8 mouse cellular contexts compared by ENCODE assay signal in genomic region chr14:102979831-102980230, GRCm38 (mm10). TPM values are rescaled to one million over a fixed set of nuclear protein-coding genes. Genes with fewer than 3 reads are reported as not detected.
A peak's percentile ranks its signal among the peaks of the same experiment; 100 is the strongest.
DNase-seq lines count a peak whose midpoint lies in the region; ATAC-seq and TF ChIP-seq lines count a peak whose summit lies in the region.

No protein-coding gene starts in this region.

- H3K9me3 ChIP-seq in embryonic facial prominence, embryonic 13.5 days, result no peaks in the 10 kb centered on the region
- H3K9me3 ChIP-seq in intestine, postnatal 0 days (ENCODE audit: control insufficient read depth), result no peaks in the 10 kb centered on the region
- no peaks in the 10 kb centered on the region for H3K9me3 ChIP-seq in midbrain, postnatal 0 days (ENCODE audit: low read length)

- peaks cover 13% of the 10 kb centered on the region; the same call in 1 of the 2 replicates for H3K27me3 ChIP-seq in embryonic facial prominence, embryonic 13.5 days
- H3K27me3 ChIP-seq in intestine, postnatal 0 days (replicated peaks; ENCODE audit: control insufficient read depth, insufficient read depth, low read length), result peaks cover 7% of the 10 kb centered on the region; the same call in 1 of the 2 replicates
- no peaks in the 10 kb centered on the region for H3K27me3 ChIP-seq in midbrain, postnatal 0 days (ENCODE audit: insufficient read depth, low read length)

- peak overlapping the region; percentile 57 for H3K9ac ChIP-seq in embryonic facial prominence, embryonic 13.5 days
- no peak overlapping the region for H3K9ac ChIP-seq in intestine, postnatal 0 days (ENCODE audit: low read depth, low read length)
- no peak overlapping the region; the same call in 1 of the 2 replicates for H3K9ac ChIP-seq in midbrain, postnatal 0 days (replicated peaks; ENCODE audit: low read length, poor library complexity, severe bottlenecking)

- H3K4me2 ChIP-seq in embryonic facial prominence, embryonic 13.5 days, result peak overlapping the region; percentile 86
- H3K4me2 ChIP-seq in intestine, postnatal 0 days (replicated peaks; ENCODE audit: low read depth), result peak overlapping the region; percentile 30
- H3K4me2 ChIP-seq in midbrain, postnatal 0 days (ENCODE audit: low read depth, low read length, poor library complexity, severe bottlenecking), result peak overlapping the region; percentile 88

- H3K27ac ChIP-seq in layer of hippocampus, adult 2 months, result peak overlapping the region; percentile 99
- no peak overlapping the region for H3K27ac ChIP-seq in embryonic facial prominence, embryonic 13.5 days
- no peak overlapping the region for H3K27ac ChIP-seq in intestine, postnatal 0 days (ENCODE audit: low read depth, low read length)
- H3K27ac ChIP-seq in midbrain, postnatal 0 days (ENCODE audit: low read depth, low read length), result no peak overlapping the region

- 0 out of 2 replicates have a peak, but pooled peaks cover 4% of the 10 kb centered on the region for H3K36me3 ChIP-seq in embryonic facial prominence, embryonic 13.5 days
- no peaks in the 10 kb centered on the region for H3K36me3 ChIP-seq in intestine, postnatal 0 days (ENCODE audit: control insufficient read depth, insufficient read depth)
- no peaks in the 10 kb centered on the region for H3K36me3 ChIP-seq in midbrain, postnatal 0 days (ENCODE audit: insufficient read depth, low read length)

- DNase-seq in layer of hippocampus, adult 2 months (ENCODE audit: low spot score in 2 of 2), result no peak
- DNase-seq in layer of hippocampus, adult 9-10 months (ENCODE audit: low spot score), result no peak
- peak; percentile 28 for DNase-seq in midbrain, postnatal 0 days (ENCODE audit: low spot score)
- no peak for DNase-seq in embryo, embryonic 10.5 days (ENCODE audit: low spot score)
- DNase-seq in spleen, adult 12 weeks (ENCODE audit: low spot score), result no peak

- H3K4me1 ChIP-seq in embryonic facial prominence, embryonic 13.5 days, result peaks cover 11% of the 10 kb centered on the region; the same call in 1 of the 2 replicates
- peaks cover 7% of the 10 kb centered on the region; the same call in 1 of the 2 replicates for H3K4me1 ChIP-seq in intestine, postnatal 0 days (replicated peaks; ENCODE audit: control insufficient read depth, insufficient read depth, low read length)
- H3K4me1 ChIP-seq in midbrain, postnatal 0 days (ENCODE audit: insufficient read depth, low read length), result peaks cover 3% of the 10 kb centered on the region; the same call in 1 of the 2 replicates

- TF ChIP-seq CTCF in layer of hippocampus, adult 2 months (conservative IDR thresholded peaks at IDR 0.05), result no peak
- no peak for TF ChIP-seq CTCF in intestine, postnatal 0 days (IDR thresholded peaks at IDR 0.05; ENCODE audit: low read depth)
- no peak for TF ChIP-seq CTCF in midbrain, postnatal 0 days (IDR thresholded peaks at IDR 0.05)

- no peak for ATAC-seq in embryonic facial prominence, embryonic 13.5 days (ENCODE audit: insufficient number of reproducible peaks, insufficient read depth, low FRiP score, low TSS enrichment, low read depth)
- no peak for ATAC-seq in intestine, postnatal 0 days
- no peak for ATAC-seq in midbrain, postnatal 0 days (ENCODE audit: low FRiP score)
- no peak for ATAC-seq in megakaryocyte progenitor cell, adult 5-6 weeks (replicated peaks; ENCODE audit: poor library complexity)

- peak overlapping the region; percentile 96 for H3K4me3 ChIP-seq in layer of hippocampus, adult 2 months
- peak overlapping the region; percentile 76 for H3K4me3 ChIP-seq in embryonic facial prominence, embryonic 13.5 days
- peak overlapping the region; percentile 64 for H3K4me3 ChIP-seq in intestine, postnatal 0 days (ENCODE audit: low read depth, low read length)
- H3K4me3 ChIP-seq in midbrain, postnatal 0 days (ENCODE audit: low read depth, low read length), result peak overlapping the region; percentile 87

- 18% methylated on average over 10 of the region's 10 CpGs for WGBS in embryonic facial prominence, embryonic 13.5 days
- WGBS in intestine, postnatal 0 days, result 19% methylated on average over 10 of the region's 10 CpGs
- 11% methylated on average over 10 of the region's 10 CpGs for WGBS in midbrain, postnatal 0 days

RNA-seq across cellular contexts. Expression of gene Kctd12, which starts 2.6 kb away (rescaled TPM):
- total RNA-seq in layer of hippocampus, adult 2 months (2021), result 100 to 1,000 TPM; 120 to 123 TPM
- polyA plus RNA-seq in embryonic facial prominence, embryonic 13.5 days (2015; fragmentation: Nextera tagmentation; extraction: Ambion mirVana), result 34.8 and 42.7 TPM in 2 replicates
- 6.4 and 7.0 TPM in 2 replicates for polyA plus RNA-seq in intestine, postnatal 0 days (2015; fragmentation: Nextera tagmentation; extraction: Ambion mirVana)
- total RNA-seq in midbrain, postnatal 0 days (2014; rRNA removed), result 125 and 145 TPM in 2 replicates
- 11.4 and 13.0 TPM in 2 replicates for polyA plus RNA-seq in midbrain, postnatal 0 days (2015; fragmentation: Nextera tagmentation; extraction: Ambion mirVana)
- 89.3 and 112 TPM in 2 replicates for total RNA-seq in megakaryocyte progenitor cell, adult 5-6 weeks (2015)
- total RNA-seq in megakaryocyte progenitor cell, adult 5-6 weeks (2017), result 63.1 and 66.4 TPM in 2 replicates

Comparison
In these comparisons a context has a peak if more than half of its experiments do, and no peak if none do; other contexts are left out.
1. H3K4me2 ChIP-seq: peak in every context shown above with its lines; median percentile 88 in midbrain, postnatal 0 days; 86 in embryonic facial prominence, embryonic 13.5 days; 30 in intestine, postnatal 0 days.